Mouse (Mus musculus): ENCODE measurements around the gene Ak1.
A peak's percentile ranks its signal among the peaks of the same experiment; 100 is the strongest.

Gene Ak1

DNA sequence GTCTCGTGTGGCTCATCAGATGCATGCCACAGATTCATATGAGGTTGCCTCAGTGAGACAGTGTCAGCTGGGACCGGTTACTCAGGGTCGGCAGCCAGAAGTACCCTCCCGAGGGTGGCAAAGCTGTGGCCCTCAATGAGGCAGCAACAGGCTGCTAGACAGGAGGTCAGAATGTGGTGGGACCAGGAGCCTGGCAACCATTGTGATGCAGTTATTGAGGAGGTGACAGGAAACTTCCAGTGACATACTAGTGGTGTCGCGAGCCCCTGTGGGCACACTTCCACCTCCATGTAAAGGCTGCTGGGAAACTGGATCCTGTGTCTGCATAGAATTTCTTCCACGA lies at the start of gene Ak1:
Ak1 (plus strand) TSS at position 242 of the 343 bp plus-strand sequence.
- no peak for DNase-seq

DNA sequence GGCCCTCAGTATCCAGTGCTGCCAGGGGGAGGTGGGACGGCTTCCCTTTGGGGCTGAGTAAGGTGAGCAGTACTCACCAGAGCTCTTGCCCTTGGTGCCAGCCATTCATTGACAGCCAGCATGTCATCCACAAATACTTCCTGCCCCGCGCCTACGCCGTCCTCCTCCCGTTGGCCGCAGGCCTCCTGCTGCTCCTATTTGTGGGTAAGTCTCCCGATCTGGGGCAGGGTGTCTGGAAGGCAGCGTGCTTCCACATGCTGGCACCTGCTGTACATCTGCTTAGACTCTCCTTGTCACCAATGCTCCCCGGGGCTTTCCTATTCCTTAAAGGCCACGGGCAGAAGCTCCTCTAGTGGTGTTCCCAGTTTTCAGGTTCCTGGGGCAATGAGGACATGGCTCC lies 49.4 kb upstream of the Ak1 start:
- no peak for DNase-seq

DNA sequence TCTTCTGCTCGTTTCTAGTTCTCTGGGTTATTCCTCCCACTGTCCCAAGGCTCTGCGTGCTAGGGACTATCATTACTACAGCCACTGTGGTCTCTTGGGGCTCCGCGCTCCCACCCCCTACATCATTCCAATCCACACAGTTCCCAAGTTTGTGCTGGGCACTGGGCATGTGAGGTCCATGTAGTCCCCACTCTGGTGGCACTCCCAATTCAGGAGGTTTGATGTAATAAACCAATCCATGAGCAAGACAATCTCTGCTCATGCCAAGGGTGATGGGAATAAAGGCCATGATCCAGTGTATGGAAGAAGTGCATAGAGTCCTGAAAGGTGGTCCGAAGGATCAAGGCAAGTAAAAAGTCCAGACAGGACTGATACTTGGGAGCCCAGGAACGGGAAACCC lies 47.1 kb upstream of the Ak1 start, which contains the start of gene Pip5kl1:
Pip5kl1 (plus strand) TSS at position 301 of the 400 bp plus-strand sequence.
- DNase-seq = no peak

DNA sequence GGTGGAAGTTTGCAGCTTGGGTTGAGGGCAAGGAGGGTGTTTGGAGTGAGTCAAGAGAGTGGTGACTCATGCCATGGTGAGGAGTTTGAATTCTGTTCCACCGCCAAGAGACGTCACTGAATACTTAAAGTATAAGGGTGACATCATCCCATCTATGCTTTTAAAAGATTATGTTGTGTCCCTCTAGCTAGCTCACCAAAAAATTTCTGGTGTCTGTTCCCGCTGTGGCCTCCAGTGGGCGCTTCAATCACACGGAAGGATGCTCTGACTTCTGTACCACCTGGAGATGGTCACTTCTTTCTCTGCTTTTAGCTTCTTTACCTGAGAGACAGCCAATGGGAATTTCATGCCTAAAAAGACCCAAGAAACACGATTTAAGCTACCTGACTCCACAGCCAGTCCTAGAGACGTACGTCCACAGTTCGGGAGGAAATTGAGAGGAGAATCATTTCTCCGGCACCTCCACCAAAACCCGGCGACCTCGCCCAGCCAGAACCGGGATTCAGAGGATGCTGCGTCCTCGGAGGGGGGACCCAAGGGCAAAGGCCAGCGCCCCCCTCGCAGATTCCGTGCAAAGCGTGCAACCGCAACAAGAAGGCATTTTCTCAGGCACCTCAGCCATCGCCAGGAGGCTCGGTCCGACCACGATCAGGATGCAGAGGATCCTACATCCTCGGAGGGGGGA lies 46.5 kb upstream of the Ak1 start:
- DNase-seq = peak; percentile 69

DNA sequence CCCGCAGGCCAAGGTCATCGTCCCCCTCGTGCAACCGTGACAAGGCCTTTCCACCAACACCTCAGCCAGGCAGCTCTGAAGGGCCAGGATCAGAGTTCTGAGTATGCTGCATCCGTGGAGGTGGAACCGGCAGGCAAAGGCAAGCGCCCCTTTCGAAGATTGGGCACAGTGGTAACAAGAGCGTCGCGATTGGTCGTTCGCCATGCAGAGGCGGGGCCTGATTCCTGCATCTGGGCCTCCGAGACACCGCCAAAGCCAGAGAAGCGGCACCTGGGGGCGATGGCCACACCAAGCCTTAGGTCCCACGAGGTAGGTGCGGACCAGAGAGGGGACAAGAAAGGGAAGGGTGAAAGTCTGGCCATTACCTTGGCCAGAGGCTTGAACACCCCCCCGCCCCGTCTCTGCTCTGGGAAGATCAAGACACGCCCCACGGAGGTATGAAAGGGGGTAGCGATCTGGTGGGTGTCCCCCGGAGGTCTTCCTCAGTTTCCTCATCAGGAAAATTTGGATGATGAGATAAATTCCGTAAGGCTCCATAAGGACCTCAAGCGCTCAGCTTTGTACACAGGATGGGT lies 45.9 kb upstream of the Ak1 start, which contains the start of gene 9430097D07Rik:
9430097D07Rik (minus strand) TSS at position 99 of the 575 bp plus-strand sequence.
- no peak for DNase-seq

DNA sequence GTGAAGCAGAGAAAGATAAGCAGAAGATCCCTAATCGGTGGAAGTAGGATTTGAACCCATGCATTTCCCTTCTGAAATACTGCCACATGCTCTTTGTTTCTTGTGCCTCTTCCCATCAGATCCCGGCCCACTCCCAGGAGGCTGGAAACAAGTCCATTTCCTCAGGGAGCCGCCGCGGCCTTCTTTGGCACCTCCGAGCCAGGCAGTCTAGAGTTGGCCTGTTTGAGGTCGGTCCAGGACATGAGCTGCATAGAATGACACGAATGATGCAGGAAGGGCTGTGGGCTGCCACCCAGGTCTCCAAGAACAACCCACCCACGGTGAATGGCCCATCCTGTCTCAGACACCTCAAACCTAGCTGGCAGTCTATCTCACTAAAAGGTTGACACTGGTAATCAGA lies 45.0 kb upstream of the Ak1 start:
- no peak for DNase-seq

DNA sequence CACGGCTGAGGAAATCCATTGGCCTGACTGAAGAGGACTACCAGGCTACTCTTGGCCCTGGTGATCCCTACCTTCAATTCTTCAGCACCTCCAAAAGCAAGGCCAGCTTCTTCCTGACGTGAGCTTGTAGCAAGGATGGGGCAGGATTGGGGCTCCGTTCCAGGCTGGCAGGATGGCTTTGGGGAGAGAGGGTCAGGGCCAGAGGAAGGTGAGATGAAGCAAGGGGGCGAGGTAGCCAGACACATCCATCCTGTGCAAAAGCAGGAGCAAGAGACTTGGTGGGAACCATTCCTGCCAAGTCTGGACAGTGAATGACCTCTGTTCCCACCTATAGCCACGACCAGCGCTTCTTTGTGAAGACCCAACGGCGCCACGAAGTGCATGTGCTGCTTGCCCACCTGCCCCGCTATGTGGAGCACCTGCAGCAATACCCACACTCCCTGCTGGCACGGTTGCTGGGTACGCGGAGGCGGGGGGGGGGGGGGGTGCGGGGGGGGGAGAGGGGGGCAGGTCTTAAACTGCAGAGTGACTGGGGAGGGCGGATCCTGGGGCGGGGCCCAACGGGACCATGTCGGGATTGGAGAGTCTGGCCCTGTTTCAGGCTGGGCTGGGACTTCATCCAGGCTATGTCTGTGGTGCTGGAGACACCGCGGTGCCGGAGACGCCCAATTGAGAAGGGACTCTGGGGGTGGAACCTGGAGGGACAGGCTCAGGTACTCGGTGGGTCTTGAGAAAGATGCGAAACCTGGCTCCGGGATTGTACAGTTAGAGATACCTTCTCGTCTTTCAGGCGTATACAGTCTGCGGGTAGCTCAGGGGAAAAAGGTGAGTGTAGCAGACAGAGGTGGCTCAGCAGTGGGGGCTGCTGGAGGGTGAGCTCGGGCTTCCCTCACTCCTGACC lies 43.2 kb upstream of the Ak1 start:
- peak; percentile 73 for DNase-seq

DNA sequence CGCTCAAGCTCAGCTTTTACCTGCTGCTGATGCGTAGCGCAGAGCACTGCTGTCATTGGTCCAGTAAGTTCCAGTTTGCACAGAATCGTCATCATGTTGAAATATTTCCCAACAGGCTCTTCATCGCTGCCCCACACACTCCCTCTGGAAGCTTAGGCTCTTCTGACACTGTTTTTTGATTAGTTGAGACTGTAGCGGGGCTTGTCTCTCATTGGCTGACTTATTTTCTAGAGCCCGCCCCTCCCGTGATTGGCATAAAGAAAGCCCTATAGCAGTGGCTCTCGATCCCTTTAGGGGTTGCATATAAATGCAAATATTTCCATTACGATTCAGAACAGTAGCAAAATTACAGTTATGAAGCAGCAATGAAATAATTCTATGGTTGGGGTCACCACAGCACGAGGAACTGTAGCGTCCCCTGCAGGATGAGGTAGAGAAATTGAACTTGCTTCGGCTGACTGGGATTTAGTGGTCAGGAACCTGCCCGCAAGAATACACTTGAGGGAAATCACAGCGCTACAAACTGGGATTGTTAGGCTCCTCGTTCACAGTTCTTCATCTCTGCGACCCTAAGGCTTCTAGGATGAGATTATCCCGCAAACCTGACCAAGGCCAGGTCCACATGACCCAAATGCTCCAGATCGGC lies 40.0 kb upstream of the Ak1 start:
- DNase-seq = peak; percentile 82

DNA sequence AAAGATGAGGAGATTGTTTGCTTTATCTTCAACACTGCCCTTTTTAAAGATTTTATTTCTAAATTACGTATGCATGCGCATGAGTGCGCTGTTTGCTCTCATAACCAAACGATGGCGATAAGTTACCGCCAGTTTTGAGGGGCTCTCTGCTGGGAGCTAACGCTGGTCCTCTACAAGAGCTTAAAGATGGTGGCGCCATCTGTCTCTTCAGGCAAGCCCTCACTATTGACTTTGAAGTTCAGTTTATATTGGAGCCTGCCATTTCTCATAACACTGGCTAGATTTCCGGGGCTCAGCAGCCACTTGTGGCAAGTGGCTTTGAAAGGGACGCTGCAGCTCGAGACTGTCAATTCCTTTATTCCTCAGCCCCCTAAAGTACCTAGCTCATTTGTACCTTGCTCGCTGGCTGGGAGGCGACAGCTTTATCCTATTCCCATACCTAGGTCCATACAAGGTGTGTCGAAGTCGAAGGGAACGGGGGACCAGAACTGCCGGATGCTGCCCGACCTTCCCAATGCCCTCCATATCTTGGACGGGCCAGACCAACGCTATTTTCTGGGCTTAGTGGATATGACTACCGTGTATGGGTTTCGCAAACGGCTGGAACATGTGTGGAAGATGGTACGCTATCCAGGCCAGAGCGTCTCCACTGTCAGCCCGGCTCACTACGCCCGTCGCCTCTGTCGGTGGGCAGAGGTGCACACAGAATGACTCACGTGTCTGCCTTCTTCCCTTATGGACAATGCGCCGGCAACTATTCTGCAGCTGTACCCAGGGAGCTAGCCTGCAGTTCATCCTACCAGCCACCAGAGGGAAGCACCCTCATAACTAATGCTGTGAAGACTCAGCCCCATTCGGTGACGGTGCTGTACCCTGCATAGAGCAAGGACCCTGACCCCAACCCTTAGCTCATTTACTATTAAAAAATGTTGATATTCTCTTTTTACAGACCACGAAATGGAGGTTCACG lies 38.4 kb upstream of the Ak1 start:
- peak; percentile 94 for DNase-seq

DNA sequence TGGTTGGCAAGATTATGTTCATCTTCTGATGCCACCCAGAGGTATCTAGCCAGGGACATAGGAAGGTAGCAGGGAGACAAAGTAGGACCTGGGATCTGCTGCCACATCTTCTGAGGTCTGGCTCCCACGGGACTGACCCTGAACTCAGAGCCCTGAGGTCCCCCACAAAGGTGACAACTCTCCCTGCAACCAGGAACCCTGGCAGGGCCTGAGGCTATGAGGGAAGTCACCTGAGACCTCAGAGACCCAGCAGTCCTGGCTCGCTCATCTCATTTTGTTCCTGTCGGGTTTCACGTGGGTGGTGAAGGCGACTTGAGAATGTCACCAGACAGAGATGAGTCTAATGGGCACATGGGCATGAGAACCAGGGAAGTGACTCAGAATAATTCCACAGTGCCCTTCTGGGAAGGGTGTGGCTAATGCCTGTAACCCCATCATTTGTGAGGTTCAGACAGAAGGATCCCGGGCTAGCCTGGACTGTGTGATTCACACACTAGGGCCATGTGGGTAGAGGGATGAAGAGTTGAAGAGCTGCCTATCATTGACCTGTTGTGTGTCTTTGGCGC lies 36.3 kb upstream of the Ak1 start:
- no peak for DNase-seq

DNA sequence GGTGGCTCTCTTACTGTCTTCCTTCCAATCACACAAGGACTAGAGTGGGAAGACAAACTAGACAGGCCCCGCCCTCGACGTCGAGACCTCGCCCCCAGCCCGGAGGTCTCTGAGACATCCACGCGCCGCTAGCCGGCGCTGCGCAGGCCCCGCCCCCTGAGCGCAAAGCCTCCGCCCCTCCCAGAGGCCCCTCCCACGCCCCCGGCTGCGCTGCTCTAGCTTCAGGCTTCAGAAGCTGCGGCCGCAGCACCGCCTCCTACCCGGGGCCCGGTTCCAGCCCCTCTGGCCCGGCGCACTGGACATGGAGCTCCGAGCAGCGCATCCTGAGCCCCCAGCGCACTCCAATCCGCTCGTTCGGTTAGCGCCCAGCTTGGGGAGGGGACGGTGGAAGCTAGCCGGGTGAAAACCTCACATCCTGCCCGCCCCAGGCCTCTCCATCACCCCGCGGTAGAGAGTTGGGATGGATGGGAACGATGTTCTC lies 34.6 kb upstream of the Ak1 start, which contains the start of gene St6galnac4:
St6galnac4 (plus strand) TSS at position 225 of the 481 bp plus-strand sequence.
- peak; percentile 96 for DNase-seq

DNA sequence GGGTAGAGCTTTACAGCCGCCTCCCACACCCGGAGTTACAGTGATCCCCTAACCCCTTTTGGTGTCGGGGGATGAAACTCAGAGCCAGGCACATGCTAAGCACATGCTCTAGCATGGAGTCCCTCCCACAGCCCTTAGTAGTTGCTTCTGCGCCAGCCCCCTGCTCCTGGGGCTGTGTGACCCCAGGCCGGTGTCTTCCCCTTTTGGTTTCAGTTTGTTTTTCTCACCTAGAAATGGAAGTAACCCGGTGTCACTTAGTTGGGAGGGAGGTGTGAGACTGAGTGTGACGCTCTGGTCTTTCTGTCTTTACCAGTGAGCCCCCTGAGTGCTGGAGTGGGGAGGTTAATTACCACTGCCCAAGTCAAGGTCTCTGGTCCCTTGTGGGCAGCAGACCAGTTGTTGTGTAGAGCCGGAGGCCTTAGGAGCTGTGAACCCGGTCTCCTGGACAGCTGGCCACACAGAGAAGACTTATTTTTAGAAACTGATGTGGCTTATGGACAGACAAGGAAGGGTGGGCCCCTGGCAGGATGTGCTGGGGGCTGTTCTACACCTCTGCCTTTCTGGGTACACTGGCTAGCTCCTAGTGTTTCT lies 33.7 kb upstream of the Ak1 start:
- DNase-seq = peak; percentile 56

DNA sequence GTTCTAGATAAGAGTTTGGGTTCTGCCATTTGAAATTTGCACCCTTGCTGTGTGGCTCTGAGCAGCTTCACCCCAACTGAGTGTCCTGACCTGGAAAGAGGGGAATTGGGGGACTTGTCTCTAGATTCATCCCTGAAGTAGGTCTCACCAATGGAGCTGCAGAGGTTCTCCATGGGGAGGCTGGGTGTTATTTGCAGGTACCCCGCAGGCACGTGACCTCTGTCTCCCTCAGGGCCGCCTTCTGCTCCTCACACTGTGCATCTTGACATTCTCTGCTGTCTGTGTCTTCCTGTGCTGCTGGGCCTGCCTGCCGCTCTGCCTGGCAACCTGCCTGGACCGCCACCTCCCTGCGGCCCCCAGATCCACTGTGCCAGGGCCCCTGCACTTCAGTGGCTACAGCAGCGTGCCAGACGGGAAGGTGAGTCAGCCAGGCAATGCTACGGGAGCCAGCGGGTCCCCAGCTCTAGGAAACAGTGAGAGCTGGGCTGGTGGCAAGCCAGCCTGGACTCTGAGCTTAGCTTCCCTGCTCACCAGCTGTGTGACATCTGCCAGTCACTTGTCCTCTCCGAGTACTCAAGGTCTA lies 32.3 kb upstream of the Ak1 start:
- DNase-seq = no peak

DNA sequence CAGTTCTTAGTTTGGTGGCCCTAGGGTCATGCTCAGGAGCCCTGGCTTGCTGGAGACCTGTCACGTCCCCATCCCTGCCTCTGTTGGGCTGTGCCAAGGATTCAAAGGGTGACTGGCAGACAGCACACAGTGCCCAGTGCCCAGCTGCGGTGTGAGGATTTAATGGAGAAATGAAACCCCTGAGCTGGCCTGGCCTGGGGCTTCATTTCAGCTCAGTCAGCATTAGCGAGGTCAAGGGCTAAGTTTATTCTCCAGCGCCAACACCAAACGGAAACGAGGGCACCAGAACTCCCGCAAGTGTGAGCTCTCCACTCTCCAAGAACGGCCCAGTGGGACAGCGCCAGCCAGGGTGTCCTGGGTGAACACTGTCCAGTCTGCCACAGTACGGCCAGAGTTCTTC lies 31.3 kb upstream of the Ak1 start:
- no peak for DNase-seq

DNA sequence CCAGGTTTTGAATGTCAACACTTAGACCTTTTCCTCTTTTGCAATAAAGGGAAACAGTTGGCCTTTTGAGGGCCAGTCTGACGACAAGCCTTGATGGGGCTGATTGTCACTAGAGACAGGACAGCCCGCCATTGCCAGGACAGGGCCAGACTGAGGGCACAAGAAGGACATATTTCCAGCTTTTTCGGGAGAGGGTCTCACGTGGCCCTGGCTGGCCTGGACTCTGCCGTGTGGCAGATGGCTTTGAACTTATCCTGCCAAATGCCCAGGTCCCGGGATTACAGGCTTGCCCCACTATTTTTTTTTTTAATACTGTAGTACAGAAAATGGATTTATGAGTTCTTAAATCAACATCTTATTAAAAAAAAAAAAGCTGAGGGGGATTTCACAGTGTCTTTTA lies 30.3 kb upstream of the Ak1 start:
- DNase-seq = peak; percentile 42

DNA sequence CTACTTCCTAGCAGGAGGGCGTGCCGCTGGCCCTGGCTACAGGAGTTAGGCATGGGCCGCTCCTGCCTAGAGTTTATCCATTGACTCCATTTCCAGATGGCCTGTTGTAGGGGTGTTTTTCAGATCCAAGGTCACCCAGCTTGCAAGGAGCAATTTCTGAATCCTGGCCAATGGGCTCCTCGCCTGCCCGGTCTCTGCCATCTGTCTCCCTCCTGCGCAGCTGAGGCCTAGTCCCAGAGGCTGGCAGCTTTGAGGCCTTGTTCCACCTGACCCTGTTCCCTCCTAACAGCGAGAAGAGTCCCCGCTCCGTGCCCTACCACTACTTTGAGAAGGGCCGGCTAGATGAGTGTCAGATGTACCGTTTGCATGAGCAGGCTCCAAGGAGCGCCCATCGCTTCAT lies 24.8 kb upstream of the Ak1 start:
- no peak for DNase-seq

DNA sequence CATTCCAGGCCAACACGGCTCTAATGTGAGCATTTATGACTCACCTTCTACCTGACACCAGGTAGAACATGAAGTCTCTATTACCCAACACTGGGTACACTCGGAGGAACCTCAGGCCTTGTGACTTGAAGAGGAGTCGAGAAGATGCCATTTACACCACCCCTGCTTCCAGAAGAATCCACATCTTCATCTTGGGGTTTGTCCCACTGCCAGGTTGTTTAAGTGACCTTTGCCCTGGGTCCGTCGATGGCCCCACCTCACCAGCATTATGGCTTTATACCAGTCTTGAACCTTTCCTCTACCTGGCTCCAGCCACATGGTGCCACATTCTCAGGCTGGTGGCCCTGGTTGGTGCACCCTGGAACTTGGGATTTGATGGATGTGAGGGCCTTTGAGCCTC lies 24.3 kb upstream of the Ak1 start:
- no peak for DNase-seq

DNA sequence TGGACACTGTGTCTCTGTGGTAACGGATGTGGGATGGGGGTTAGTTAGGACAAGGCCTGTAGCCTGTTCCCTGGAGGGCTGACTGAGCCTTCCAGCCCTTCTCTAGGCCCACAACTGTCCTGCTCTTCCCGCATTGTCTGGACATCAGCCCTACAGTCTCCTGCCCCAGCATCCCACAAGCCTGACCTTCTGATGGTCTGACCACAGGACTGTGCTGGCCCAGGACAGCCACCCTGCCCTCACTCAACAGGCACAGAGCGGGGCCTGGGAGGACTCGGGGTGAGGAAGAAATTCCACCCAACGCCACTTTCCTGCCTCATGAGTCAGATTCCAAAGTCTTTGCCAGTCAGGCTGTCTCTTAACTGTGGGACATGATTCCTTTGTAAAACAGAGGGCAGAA lies 23.9 kb upstream of the Ak1 start:
- no peak for DNase-seq

DNA sequence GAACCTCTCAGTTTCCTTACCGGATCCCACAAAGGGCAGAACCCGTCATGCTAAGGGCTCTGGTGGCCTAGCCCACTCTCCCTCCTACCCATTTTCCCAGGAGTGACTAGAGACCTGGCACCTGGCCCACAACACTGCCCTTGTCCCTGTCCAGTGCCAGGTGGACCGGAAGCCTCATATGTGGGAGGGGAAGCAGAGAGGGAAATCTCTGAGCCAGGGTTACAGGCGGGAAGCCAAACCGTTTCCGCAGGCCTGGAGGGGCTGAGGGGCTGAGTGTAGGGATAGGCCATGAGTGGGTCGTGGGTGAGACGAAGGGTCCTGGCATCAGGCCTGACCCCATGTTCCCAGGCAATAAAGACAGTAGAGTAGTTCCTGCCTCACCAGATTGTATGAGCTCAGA lies 23.1 kb upstream of the Ak1 start:
- no peak for DNase-seq

DNA sequence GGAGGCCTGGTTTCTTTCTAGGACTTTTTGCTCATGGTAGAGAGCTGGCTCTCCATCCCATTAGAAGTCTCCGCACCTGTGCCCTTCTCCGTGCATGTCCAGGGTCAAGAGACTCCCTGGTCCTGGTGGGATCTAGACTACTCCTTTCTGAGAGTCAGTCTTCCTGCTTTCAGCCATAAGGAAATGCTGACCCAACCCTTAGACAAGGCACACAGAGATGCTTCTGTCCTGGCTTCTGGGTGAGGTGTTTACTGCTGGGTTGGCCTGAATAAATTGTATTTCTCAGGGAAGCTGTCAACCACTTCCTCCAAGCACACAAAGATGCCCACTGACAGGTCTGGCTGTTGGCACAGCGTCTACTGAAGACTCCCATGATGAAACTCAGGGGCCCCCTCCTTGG lies 22.1 kb upstream of the Ak1 start, which contains the start of gene St6galnac6:
St6galnac6 (plus strand) TSS at position 301 of the 400 bp plus-strand sequence.
- DNase-seq = no peak

Data from lung, postnatal 36 days (tissue).